Mouse (Mus musculus): Measurements from ENCODE around the gene Cttn. TPM values are rescaled to one million over a fixed set of nuclear protein-coding genes. Genes with fewer than 3 reads are reported as not detected.

The Cttn gene
- polyA plus RNA-seq, 1 experiment: 120 TPM

GRCm38 (mm10) chr7:144417644-144418343 is 53.0 kb downstream of the Cttn start:
- Histone ChIP-seq H3ac (ENCODE audit: control insufficient read depth, insufficient read length) (no peak overlapping the region), H3K4me3 (no peak overlapping the region), H3K79me2 (ENCODE audit: control insufficient read depth, insufficient read depth) (no peaks in the 10 kb centered on the region), H3K36me3 (ENCODE audit: control insufficient read depth, insufficient read depth) (no peaks in the 10 kb centered on the region), H3K4me2 (ENCODE audit: low read depth) (peak overlapping the region; percentile 69), H3K27me3 (ENCODE audit: control insufficient read depth, insufficient read depth, insufficient read length) (no peaks in the 10 kb centered on the region)
- TF ChIP-seq CEBPB (IDR thresholded peaks at IDR 0.05; ENCODE audit: insufficient read depth, poor library complexity, severe bottlenecking) (no peak), MYOD1 (IDR thresholded peaks at IDR 0.05; ENCODE audit: control insufficient read depth in 1 of 3, insufficient read length in 2 of 3, low read depth in 2 of 3) (peak in 2 of 3 experiments; percentile 48 to 82), TCF12 (IDR thresholded peaks at IDR 0.05; ENCODE audit: insufficient read depth, poor library complexity, severe bottlenecking) (no peak), SRF (IDR thresholded peaks at IDR 0.05; ENCODE audit: control insufficient read depth, insufficient read length, low read depth) (no peak), MAX (IDR thresholded peaks at IDR 0.05; ENCODE audit: low read depth) (no peak), REST (IDR thresholded peaks at IDR 0.05; ENCODE audit: insufficient read depth, insufficient read length) (no peak), E2F4 (IDR thresholded peaks at IDR 0.05; ENCODE audit: insufficient read depth) (no peak), POLR2A (IDR thresholded peaks at IDR 0.05; ENCODE audit: insufficient read length, low read depth) (no peak), TCF3 (IDR thresholded peaks at IDR 0.05; ENCODE audit: insufficient read length, low read depth) (no peak), POLR2AphosphoS2 (IDR thresholded peaks at IDR 0.05; ENCODE audit: insufficient read length, low read depth) (no peak), MYOG (IDR thresholded peaks at IDR 0.05; ENCODE audit: control insufficient read depth in 1 of 3, insufficient read depth in 1 of 3, insufficient read length in 2 of 3, low read depth in 2 of 3) (peak in 2 of 3 experiments; percentile 48 to 75), USF1 (IDR thresholded peaks at IDR 0.05; ENCODE audit: low read depth) (no peak)

- Histone ChIP-seq H3ac (ENCODE audit: control insufficient read depth, insufficient read length) (no peak overlapping the region), H3K27me3 (ENCODE audit: control insufficient read depth, insufficient read depth, insufficient read length) (no peaks in the 10 kb centered on the region), H3K4me3 (no peak overlapping the region), H3K4me2 (ENCODE audit: low read depth) (peak overlapping the region; percentile 69), H3K36me3 (ENCODE audit: control insufficient read depth, insufficient read depth) (no peaks in the 10 kb centered on the region), H3K79me2 (ENCODE audit: control insufficient read depth, insufficient read depth) (no peaks in the 10 kb centered on the region)
- no peak for TF ChIP-seq TCF12 (IDR thresholded peaks at IDR 0.05; ENCODE audit: insufficient read depth, poor library complexity, severe bottlenecking)
- TF ChIP-seq USF1 (IDR thresholded peaks at IDR 0.05; ENCODE audit: low read depth): no peak
- no peak for TF ChIP-seq MYOG (IDR thresholded peaks at IDR 0.05; ENCODE audit: control insufficient read depth in 1 of 3, insufficient read depth in 1 of 3, insufficient read length in 2 of 3, low read depth in 2 of 3)
- no peak for TF ChIP-seq POLR2A (IDR thresholded peaks at IDR 0.05; ENCODE audit: insufficient read length, low read depth)
- no peak for TF ChIP-seq E2F4 (IDR thresholded peaks at IDR 0.05; ENCODE audit: insufficient read depth)
- TF ChIP-seq MAX (IDR thresholded peaks at IDR 0.05; ENCODE audit: low read depth): no peak
- no peak for TF ChIP-seq MYOD1 (IDR thresholded peaks at IDR 0.05; ENCODE audit: control insufficient read depth in 1 of 3, insufficient read length in 2 of 3, low read depth in 2 of 3)
- no peak for TF ChIP-seq SRF (IDR thresholded peaks at IDR 0.05; ENCODE audit: control insufficient read depth, insufficient read length, low read depth)
- no peak for TF ChIP-seq CEBPB (IDR thresholded peaks at IDR 0.05; ENCODE audit: insufficient read depth, poor library complexity, severe bottlenecking)
- no peak for TF ChIP-seq TCF3 (IDR thresholded peaks at IDR 0.05; ENCODE audit: insufficient read length, low read depth)
- no peak for TF ChIP-seq REST (IDR thresholded peaks at IDR 0.05; ENCODE audit: insufficient read depth, insufficient read length)
- no peak for TF ChIP-seq POLR2AphosphoS2 (IDR thresholded peaks at IDR 0.05; ENCODE audit: insufficient read length, low read depth)
These were observed 53.6 kb downstream of the Cttn start for GRCm38 (mm10) chr7:144417234-144417633.

- no peaks in the 10 kb centered on the region for H3K36me3 ChIP-seq (ENCODE audit: control insufficient read depth, insufficient read depth)
- H3K27me3 ChIP-seq (ENCODE audit: control insufficient read depth, insufficient read depth, insufficient read length): no peaks in the 10 kb centered on the region
- TF ChIP-seq CEBPB (IDR thresholded peaks at IDR 0.05; ENCODE audit: insufficient read depth, poor library complexity, severe bottlenecking): no peak
These were observed 55.0 kb downstream of the Cttn start for GRCm38 (mm10) chr7:144415795-144416194.

GRCm38 (mm10) chr7:144414632-144415031 is 56.2 kb downstream of the Cttn start:
- TF ChIP-seq TCF12 (IDR thresholded peaks at IDR 0.05; ENCODE audit: insufficient read depth, poor library complexity, severe bottlenecking) (no peak), REST (IDR thresholded peaks at IDR 0.05; ENCODE audit: insufficient read depth, insufficient read length) (no peak), MAX (IDR thresholded peaks at IDR 0.05; ENCODE audit: low read depth) (no peak), POLR2AphosphoS2 (IDR thresholded peaks at IDR 0.05; ENCODE audit: insufficient read length, low read depth) (no peak), E2F4 (IDR thresholded peaks at IDR 0.05; ENCODE audit: insufficient read depth) (no peak), TCF3 (IDR thresholded peaks at IDR 0.05; ENCODE audit: insufficient read length, low read depth) (no peak)
- Histone ChIP-seq H3K79me2 (ENCODE audit: control insufficient read depth, insufficient read depth) (no peaks in the 10 kb centered on the region), H3ac (ENCODE audit: control insufficient read depth, insufficient read length) (no peak overlapping the region), H3K36me3 (ENCODE audit: control insufficient read depth, insufficient read depth) (no peaks in the 10 kb centered on the region), H3K4me2 (ENCODE audit: low read depth) (no peak overlapping the region), H3K4me3 (no peak overlapping the region), H3K27me3 (ENCODE audit: control insufficient read depth, insufficient read depth, insufficient read length) (no peaks in the 10 kb centered on the region)

More at GRCm38 (mm10) chr7:144415795-144416194, 55.0 kb downstream of the Cttn start:
- H3K79me2 ChIP-seq (ENCODE audit: control insufficient read depth, insufficient read depth): no peaks in the 10 kb centered on the region
- H3K4me2 ChIP-seq (ENCODE audit: low read depth): no peak overlapping the region
- H3K4me3 ChIP-seq: no peak overlapping the region
- no peak overlapping the region for H3ac ChIP-seq (ENCODE audit: control insufficient read depth, insufficient read length)
